41 mouse cellular contexts compared by ENCODE assay signal in genomic region chr6:130337411-130337810, GRCm38 (mm10). TPM values are rescaled to one million over a fixed set of nuclear protein-coding genes. Genes with fewer than 3 reads are reported as not detected.
"Had no signal": no experiment of that assay in that cellular context is flagged by ENCODE, and none has a peak within 500 bp of the region (broad histone marks: within the 10 kb centered on the region; RNA-seq: fewer than 3 reads in every experiment).

Klra3 (minus strand) TSS chr6:130337574.

- H3K4me1 ChIP-seq: heart, embryonic 13.5 days; heart, embryonic 15.5 days; hindbrain, embryonic 13.5 days; hindbrain, embryonic 15.5 days; intestine, embryonic 15.5 days; kidney, embryonic 15.5 days; limb, embryonic 13.5 days; limb, embryonic 15.5 days had no signal

- H3K36me3 ChIP-seq: heart, embryonic 13.5 days; heart, embryonic 15.5 days; hindbrain, embryonic 13.5 days; hindbrain, embryonic 15.5 days; intestine, embryonic 15.5 days; kidney, embryonic 15.5 days; limb, embryonic 13.5 days; limb, embryonic 15.5 days had no signal

- H3K4me3 ChIP-seq: gastrocnemius, adult 2 months; heart, adult 2 months; heart, embryonic 13.5 days; heart, embryonic 15.5 days; hindbrain, embryonic 13.5 days; hindbrain, embryonic 15.5 days; intestine, embryonic 15.5 days; kidney, embryonic 15.5 days; limb, embryonic 13.5 days; limb, embryonic 15.5 days had no signal

- ATAC-seq: hindbrain, postnatal 0 days; intestine, embryonic 15.5 days; intestine, postnatal 0 days had no signal

- H3K9ac ChIP-seq: heart, embryonic 13.5 days; heart, embryonic 15.5 days; hindbrain, embryonic 13.5 days; hindbrain, embryonic 15.5 days; intestine, embryonic 15.5 days; kidney, embryonic 15.5 days; limb, embryonic 13.5 days; limb, embryonic 15.5 days had no signal

- DNase-seq: gastrocnemius, adult 2 months; gastrocnemius, postnatal 10 days; gastrocnemius, postnatal 25 days; heart, adult 11 months; heart, adult 2 months; heart, postnatal 14 days; heart, postnatal 36 days; kidney, adult 2 months; kidney, adult 9 months; kidney, postnatal 14 days; kidney, postnatal 36 days; layer of hippocampus, adult 9-11 months; layer of hippocampus, postnatal 36 days; left cerebral cortex, postnatal 4 days had no signal

- H3K9me3 ChIP-seq: heart, embryonic 15.5 days; intestine, embryonic 15.5 days; kidney, embryonic 15.5 days; limb, embryonic 13.5 days; limb, embryonic 15.5 days had no signal

- H3K27me3 ChIP-seq: heart, embryonic 13.5 days; heart, embryonic 15.5 days; hindbrain, embryonic 13.5 days; hindbrain, embryonic 15.5 days; intestine, embryonic 15.5 days; kidney, embryonic 15.5 days; limb, embryonic 13.5 days; limb, embryonic 15.5 days had no signal

- H3K4me2 ChIP-seq: heart, embryonic 11.5 days; heart, embryonic 13.5 days; heart, embryonic 15.5 days; hindbrain, embryonic 13.5 days; hindbrain, embryonic 15.5 days; intestine, embryonic 15.5 days; kidney, embryonic 15.5 days; limb, embryonic 13.5 days; limb, embryonic 15.5 days had no signal

- H3K27ac ChIP-seq: gastrocnemius, adult 2 months; heart, adult 2 months; heart, embryonic 13.5 days; heart, embryonic 15.5 days; hindbrain, embryonic 13.5 days; hindbrain, embryonic 15.5 days; hindbrain, postnatal 0 days; intestine, embryonic 15.5 days; kidney, embryonic 15.5 days; kidney, postnatal 0 days; limb, embryonic 13.5 days; limb, embryonic 15.5 days had no signal

RNA-seq across cellular contexts. Expression of gene Klra3, which starts in this region (rescaled TPM):
- total RNA-seq: gastrocnemius, adult 2 months; gastrocnemius, postnatal 10 days; gastrocnemius, postnatal 25 days; gastrocnemius, postnatal 4 days; heart, adult 2 months; heart, postnatal 14 days; heart, postnatal 36 days; hematopoietic stem cell, adult 5-6 weeks; hindbrain, postnatal 0 days; layer of hippocampus, adult 18-20 months; layer of hippocampus, adult 8-10 months; layer of hippocampus, postnatal 14 days; layer of hippocampus, postnatal 36 days; left cerebral cortex, adult 18-20 months; left cerebral cortex, adult 8-10 months; left cerebral cortex, postnatal 10 days; left cerebral cortex, postnatal 25 days; left cerebral cortex, postnatal 4 days; liver, adult 2 months had no signal
- polyA plus RNA-seq: frontal cortex, adult 2 months; heart, adult 2 months; heart, embryonic 11.5 days; heart, embryonic 13.5 days; heart, embryonic 15.5 days; heart, postnatal 0 days; hindbrain, embryonic 11.5 days; hindbrain, embryonic 13.5 days; hindbrain, embryonic 15.5 days; hindbrain, postnatal 0 days; intestine, embryonic 15.5 days; intestine, postnatal 0 days; kidney, adult 2 months; kidney, embryonic 15.5 days; kidney, postnatal 0 days; large intestine, adult 2 months; limb, embryonic 11.5 days; limb, embryonic 13.5 days; limb, embryonic 15.5 days; liver, adult 2 months had no signal
